Mouse (Mus musculus) layer of hippocampus, postnatal 36 days (tissue): Measurements from ENCODE around the gene Galntl6. TPM values are rescaled to one million over a fixed set of nuclear protein-coding genes. Genes with fewer than 3 reads are reported as not detected.
"Not testable (repeated sequence)": the region's sequence is repeated elsewhere in the genome, so short reads cannot be mapped to it uniquely, and the experiment has no call there.

Experiments used
- DNase-seq, 2 experiments: peaks; one replicate each; pipeline ENCODE4 v3.0.0; 2022
- total RNA-seq, 2 experiments: library from RNA; stranded (reverse); gene quantifications; 2 replicates each; pipeline ENCODE4 v1.2.3; 2021

Galntl6 gene
- total RNA-seq, 2 experiments from 2014 or later = 48.7 to 51.7 TPM

DNA sequence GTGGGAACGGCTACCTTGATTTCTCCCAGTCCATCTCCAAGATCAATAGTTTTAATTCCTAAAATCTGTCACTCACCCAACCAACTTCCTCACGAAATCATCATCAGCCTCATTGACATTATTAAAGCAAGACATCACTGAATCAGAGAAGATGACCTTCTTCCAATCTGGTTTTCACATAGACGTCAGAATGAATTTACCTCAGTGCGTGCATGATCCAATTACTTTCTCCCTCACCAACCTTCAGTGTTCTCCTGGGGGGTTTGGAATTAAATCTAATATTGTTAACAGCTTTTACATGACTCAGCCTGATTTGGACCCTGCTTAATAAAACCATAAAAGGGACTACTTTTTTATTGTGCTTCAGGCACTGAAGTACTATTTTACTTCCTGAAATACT lies 307.7 kb downstream of the Galntl6 start:
- DNase-seq = no peak

DNA sequence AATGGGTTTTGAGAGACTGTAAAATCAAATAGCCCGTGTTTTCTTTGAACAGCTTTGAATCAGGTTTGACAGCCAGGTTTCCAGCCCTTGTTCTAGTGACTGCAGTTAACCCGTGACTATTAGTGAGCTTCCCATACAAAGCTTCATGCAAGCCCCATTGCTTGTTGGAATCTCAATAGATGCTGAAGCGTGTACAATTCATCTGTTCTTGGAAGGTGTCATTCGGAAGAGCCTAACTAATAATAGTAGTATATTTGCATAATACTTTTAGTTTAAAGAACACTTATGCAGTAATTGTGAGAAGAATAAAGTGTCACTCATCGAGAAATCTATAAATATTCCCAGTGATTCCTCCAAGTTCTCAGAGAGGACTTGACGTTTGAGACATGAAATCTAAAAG lies 314.6 kb downstream of the Galntl6 start:
- DNase-seq = no peak

DNA sequence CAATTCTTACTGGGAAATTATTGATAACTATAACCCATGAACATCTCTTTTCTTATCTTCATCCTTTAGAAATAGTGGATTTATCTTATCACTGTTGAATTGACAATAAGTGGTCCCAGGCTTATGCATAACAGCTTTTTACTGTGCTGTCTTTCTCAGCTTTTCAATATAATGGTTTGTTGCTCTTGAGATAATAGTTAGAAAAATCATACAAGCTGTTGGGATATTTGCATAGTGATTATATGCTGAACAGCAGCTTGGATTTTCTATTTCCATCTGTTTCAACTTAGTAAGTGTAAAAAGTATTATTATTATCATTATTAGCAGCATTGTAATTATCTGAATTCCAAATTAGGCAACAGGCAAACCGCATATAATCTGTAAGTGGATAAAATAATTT lies 337.1 kb downstream of the Galntl6 start:
- no peak for DNase-seq

DNA sequence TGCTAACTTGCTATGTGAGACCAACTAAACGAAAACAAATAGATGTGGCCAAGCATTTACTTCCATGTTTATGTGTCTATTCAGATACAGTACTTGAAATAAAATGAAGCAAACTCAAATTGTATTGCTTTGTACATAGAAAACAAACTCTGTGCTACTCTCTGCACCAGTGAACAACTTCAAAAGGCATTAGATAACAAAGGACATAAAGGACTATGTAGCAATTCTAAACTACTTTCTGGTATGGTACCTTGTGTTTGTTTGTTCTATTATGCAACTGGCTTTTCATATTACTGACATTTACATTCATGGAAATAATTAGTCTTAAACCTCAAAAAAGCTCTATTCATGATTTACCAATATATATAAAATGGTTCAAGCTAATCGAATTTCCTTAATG lies 344.4 kb downstream of the Galntl6 start:
- DNase-seq = no peak

DNA sequence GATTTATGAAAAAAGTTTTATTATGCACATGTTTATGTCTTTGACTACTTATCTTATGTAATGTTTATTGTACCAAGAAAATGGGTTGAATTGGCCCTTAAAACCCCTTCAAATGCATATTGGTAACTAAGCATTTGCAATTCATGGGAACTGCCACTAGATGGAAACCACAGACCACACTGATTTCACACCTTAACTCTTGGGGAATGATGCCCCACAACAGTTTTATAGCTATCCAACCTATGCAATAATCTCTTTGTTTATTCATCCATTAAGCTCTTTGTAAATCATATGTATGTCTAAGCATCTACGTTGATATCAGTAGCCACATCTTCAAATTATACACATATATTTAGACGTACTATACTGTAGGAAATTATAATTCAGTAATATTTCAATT lies 346.3 kb downstream of the Galntl6 start:
- no peak for DNase-seq

DNA sequence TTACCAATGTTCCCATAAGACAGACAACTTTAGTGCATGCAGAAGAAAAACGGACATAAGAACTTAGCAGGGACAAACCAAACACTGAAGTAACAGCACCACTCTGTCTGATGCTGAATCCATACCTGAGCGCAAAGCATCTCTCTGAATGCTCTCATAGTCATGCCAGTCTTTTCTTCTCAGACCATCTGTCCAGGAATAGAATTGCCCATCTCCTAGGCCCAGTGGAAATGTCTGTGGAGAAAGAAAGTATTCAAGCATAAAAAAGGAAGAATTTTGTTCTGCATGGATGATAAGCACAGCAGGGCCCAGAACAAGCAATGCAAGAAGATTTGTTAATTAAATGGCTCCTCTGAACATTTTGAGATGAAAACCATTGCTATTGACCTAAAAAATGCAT lies 376.7 kb downstream of the Galntl6 start:
- no peak for DNase-seq

DNA sequence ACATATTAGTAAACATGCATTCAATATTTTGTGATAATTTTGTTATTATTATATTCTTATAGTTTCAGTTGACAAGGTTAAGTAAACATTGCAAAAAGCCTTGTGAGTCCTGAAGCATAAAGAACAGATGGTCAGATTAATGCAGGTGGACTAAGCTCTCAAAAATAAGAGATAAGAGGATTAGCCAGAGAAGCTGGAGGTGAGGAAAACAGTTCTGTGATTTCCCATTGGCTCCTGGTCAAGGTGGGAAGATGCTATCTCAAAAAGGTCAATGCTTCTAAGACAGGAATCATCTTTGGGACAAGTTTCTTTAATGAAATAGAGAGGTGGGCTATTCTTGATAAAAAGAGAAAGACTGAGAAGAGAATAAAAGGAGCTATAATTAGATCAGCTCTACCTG lies 377.8 kb downstream of the Galntl6 start:
- DNase-seq = no peak

DNA sequence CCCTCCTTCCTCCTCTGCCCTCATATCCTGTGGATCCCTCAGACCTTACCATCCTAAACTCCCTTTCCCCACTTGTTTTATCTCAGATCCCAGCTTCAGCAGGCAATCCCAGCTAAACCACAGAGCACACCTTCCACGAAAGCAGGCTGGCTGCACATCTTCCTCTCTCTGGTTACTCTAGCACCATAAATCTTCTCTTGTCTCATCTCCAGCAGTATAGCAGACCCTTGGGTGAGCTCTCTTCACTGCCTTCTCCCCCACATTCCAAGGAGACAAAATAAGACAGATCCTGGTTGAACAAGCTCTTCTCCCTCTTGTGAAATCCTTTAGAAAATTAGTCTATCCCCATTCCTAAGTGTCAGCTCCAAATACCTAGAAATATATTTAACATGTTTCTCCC lies 389.0 kb downstream of the Galntl6 start:
- no peak for DNase-seq

DNA sequence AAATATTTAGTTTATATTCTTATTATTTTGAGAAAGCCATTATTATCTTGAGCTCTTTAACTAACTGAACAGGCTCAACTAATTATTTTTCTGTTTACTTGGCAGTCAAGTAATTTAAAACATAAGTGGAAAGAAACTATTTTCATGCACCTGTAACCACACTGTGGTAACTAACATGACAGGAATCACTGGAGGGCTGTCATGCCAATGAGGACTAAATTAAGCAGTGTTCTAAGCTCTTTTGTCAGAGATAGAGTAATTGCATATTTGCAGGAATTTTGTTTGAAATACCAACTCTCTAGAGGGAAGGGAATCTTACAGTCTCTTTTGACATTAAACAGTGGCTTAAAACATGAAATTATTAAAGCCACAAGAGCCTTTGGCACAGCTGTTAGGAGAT lies 390.5 kb downstream of the Galntl6 start:
- no peak for DNase-seq

DNA sequence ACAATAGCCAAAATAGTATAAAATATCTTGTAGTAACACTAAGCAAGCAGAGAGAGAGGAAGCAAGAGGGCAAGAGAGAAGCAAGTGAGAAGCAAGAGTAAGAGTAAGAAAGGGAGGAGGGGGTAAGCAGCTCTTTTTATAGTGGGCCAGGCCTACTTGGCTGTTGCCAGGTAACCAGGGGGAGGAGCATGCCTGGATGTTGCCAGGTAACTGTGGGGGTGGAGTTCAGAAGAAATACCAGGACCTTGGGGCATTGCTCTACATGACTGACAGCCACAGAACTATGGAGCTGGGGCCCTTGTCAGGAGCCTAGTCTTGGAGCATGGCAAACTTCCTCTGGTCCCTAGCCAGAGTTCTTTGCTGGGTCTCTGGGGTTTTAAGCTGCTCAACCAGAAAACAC lies 401.9 kb downstream of the Galntl6 start:
- no peak for DNase-seq

DNA sequence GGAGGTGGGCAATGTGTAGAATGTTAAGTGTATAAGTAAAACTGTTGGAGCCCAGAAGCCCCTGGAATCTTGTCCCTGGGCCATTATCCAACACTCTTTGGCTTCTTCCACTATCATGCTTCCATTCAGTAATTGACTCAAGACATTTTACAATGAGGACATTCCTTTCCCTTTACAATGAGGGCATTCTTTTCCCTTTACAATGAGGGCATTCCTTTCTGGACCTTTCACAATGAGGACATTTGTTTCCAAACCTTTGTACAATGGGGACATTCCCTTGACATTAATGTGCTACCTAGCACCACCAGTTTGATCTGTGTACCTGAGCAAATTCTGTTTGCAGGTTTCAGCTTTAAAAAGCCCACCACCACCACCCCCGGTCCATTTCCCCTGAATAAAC lies 403.4 kb downstream of the Galntl6 start:
- DNase-seq = no peak

DNA sequence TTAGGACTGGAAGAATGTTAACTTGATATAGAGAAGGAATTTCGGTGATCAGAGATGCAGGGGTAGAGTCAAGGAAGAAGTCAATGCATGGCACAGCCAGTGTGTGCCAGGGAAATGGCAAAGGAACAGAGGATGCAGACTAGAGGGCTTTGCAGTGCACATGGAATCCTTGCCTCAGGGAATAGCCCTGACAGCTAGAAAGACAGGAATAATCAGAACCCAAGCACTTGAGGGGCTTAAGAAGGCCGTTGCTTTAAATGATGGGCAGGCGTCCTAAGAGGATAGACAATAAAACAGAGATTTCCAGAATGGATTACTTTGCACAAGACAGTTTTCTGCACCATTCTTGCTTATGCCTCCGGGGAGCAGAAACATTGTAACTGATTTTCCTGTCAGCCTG lies 425.3 kb downstream of the Galntl6 start:
- no peak for DNase-seq

DNA sequence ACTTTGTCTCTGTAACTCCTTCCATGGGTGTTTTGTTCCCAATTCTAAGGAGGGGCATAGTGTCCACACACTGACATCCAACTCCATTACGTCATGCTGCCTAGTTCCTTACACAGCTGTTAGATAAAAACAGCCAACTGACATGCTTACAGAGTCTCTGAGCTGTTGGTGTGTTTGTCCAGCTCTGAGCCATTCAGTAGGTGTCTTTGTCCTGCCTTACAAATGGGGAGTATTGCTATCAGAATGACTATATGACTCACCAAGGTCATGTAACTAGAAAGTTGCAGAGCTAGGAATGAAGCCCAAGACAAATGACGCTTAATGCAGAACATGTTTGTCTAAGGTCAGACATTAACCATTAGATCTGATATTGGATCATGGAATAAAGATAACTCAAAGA lies 449.1 kb downstream of the Galntl6 start:
- DNase-seq = not testable (repeated sequence)

DNA sequence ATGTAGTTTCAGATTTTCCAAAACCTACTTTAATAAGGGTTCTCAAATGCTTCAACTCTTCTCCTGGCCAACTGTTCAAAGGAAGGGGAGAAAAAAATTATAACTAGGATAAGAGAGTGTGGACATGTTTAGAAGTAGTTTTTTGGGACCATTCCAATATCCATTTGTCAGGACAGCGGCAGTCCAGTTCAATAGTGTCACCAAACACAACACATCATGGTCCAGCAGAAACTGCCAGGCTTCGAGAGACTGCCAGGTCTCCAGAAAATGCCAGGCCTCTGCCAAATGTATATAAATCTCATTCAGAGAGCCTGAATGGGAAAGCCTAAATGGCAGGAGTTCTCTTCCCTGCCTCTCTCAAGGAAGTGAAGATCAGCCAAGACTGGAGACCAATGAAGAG lies 469.7 kb downstream of the Galntl6 start:
- no peak for DNase-seq

DNA sequence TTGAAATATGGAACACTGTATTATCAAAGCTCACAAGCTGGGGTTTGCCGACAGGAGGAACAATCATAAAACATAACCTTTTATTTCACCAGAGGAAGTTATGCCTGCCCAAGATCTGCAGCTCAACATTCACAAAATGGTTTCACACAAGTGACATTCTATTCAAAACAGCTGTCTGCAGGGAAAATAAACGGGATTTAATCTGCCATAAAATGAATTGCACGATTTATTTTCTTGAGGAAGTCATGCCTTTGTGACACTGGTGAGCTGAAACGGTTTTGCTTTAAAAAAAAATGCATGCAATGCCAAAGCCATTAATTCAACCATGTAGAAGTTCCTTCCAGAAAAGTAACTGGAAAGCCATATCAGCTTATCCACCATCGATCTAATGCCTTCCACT lies 494.0 kb downstream of the Galntl6 start:
- no peak for DNase-seq

DNA sequence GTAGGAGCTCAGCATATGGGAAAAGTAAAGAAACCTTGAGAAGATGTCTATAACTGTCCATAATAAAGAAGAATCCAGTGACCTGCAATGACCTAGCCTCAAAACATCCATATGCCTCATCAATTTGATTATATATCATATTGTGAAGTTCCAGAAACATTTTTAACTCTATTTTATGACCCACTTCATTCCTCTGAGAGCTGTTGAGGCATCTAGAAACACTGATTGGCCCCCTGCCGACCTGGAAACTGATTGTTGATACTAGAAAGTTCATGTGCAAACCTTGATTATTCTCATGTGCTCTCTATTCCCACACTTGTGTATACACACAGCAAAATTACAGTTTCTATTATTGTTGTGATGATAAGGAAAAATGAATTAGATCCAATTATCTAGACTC lies 494.9 kb downstream of the Galntl6 start:
- DNase-seq = no peak

DNA sequence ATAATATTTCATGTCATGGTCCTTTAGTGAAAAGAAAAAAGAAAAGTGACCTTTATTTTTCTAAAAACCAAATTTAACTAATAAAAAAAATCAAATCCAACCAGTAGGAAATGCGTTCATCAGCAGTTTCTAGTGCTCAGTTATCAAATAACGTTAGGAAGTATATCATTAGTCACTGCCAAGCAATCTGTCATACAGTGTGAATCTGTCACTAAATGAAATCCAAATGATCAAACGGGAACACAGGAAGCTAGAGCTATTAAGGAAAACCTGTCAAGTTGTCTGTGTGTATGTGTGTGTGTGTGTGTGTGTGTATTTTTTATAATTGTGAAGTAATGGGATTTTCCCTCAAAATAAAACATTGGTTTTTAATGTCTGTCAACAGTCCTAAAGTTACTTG lies 515.9 kb downstream of the Galntl6 start:
- no peak for DNase-seq

DNA sequence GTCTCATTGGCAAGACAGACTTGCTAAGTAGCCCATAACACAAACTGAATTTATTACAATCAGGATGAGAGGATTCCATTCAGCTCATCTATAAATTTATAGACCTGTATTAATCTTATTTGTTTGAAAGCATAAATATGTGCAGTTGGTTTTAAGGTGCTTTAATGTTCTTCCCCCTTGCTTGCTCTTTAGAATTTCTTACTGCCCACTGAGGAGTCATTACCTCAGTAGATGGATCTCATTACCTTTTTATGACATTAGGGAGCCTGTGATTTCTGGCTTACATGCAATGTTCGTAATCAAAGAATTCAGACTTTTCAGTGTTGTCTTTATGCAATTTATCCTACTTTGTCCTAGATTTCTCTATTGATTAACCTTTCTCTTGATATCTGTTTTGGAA lies 516.6 kb downstream of the Galntl6 start:
- no peak for DNase-seq

DNA sequence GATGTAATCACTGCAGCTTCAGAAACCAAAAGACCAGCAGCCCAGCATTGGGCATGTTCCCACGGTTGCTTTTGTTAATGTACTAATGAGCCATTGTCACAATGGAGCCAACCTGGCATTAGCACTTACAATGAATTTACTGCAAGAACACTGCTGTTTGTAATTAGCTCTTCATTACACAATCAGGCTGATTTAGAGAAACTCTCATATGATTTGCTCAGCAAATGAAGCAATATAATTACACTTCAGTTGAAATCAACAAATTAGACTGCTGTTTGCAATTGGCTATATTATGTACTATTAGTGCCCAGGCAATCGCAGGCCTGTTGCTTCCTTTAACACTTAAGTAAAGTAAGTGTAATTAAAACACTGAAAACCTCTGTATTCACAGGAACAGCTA lies 540.1 kb downstream of the Galntl6 start:
- DNase-seq = no peak

DNA sequence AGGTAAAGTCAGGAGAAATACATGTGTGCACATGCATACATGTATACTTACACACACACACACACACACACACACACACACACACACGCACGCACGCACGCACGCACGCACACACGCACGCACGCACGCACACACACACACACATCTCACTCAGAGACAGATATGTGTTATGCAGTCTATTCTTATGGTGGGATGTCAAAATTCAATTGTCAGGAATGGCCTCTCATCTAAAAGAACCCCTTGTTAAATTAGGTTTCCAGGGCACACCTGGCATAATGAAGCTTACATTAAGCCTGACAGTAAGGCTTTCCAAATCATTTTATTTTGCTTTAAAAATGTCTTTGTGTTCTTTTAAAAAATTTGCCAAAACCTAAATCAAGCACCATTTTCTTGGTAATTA lies 540.5 kb downstream of the Galntl6 start:
- DNase-seq = no peak

DNA sequence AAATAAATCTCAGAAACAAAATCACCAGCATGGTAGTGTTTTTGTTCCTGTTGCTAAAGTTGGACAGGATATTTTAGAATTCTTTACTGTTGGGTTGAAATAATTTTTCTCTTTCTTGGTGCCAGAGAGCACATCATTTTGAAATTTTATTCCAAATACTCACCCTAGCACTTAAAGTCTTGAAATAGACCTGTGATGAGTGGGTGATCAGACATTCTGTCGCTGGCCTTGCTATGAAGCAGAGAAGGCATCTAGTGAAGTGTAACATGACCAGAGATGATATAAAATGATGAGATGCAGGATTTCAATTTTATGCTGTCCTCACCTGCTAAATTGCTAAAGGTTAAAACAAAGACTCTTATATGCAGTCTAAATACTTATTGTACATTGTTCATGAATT lies 581.3 kb downstream of the Galntl6 start:
- no peak for DNase-seq

DNA sequence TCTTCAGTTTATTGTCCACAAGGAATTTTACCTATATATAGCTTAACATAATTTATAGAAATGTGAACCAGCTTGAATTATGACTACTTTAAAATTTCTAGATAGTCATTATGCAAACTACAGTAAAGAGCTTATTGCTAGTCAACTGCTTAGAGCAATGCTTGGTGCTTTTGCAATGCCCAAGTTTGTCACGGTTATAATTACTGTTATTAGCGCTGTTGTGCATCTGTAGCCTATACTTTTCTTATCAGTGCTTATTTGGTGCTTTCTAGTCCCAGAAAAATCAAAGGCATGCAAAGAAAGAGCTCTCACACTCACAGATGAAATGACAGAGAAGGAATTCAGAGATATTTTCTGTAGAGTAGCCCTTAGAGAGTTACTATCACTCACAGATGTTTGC lies 599.0 kb downstream of the Galntl6 start:
- no peak for DNase-seq

DNA sequence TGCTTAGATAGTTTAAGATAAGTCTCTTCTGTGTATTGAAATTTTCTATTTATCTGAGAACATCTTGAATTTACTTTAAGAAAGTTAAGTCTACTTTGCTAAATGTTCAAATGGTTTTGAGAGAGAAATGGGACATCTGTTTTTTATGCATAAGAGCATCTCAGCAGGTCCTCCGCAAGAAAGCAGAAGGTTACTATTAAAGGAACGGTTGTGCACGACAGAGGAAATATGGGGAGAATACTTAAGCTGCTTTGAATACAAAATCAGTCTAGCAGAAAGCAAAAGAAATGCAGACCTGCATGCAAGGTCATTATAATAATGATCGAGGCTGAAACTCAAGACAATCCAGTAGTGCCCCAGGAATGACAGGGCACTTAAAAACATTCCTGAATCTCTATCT lies 621.0 kb downstream of the Galntl6 start:
- no peak for DNase-seq

DNA sequence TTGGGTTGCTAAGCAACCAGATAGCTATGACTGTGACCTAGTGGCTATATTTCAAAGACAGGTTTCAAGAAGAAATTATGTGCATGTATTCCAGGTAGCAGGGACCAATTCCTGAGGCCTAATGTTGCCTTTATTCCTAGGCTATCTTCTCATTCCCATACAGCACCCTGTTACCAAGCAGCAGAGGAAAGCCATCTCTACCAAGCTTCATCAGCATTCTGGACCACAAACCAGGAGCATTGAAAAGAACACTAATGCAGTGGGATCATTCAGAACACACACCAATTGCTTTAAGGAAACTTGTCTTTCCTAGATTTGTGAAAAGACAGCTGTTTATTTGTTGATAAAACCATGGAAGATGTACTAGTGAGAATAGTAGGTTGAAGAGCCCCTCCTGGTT lies 622.4 kb downstream of the Galntl6 start:
- DNase-seq = no peak

DNA sequence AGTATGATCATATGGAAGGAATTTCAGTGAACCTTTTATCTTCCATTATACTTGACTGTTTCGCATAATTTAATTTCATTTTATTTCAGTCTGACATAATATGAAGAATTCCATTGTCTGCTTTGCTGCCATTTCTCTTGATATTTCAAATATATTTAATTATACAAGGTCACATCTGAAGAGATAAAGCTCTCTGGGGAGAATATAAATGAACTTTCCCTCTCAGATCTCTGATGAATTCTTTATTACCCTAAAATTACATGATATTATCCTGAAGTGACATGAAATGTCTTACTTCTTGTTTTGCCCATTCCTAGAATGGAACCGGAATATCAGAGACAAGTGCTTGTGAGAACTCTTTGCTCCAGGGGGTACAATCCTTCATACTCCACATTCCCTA lies 647.0 kb downstream of the Galntl6 start:
- DNase-seq = no peak
